Mouse (Mus musculus) neural tube, embryonic 10.5 days (tissue): Measurements from ENCODE around the gene Cdc5l.
A peak's percentile ranks its signal among the peaks of the same experiment; 100 is the strongest.
"Not testable (repeated sequence)": the region's sequence is repeated elsewhere in the genome, so short reads cannot be mapped to it uniquely, and the experiment has no call there.

Source experiments
- DNase-seq: peaks from one replicate; pipeline ENCODE4 v3.0.0-alpha.2; 2017; ENCODE audit warnings: low spot score; ENCODE audit errors: extremely low spot score

Cdc5l gene

DNA sequence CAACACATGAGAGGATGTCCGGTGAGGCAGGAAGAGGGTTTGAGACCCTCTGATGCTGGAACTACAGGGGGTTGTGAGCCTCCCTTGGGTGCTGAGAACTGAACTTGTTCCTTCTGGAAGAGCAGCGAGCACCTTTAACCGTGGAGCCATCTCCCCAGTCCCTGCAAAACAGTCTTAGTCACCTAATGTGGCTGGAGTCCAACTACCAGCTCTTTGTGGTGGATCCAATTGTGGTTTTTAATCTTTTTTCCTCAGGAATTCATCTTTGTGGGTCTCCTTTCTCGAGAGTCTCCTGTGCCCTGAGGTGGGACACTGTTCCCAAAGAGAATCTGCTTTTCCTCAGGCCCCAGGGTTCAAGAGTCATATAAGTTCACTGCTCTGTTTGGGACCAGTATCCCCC lies 12.4 kb upstream of the Cdc5l start:
- DNase-seq = no peak

GRCm38 (mm10) chr17:45434262-45434590 lies 689 bp upstream of the Cdc5l start:
- DNase-seq = no peak

DNA sequence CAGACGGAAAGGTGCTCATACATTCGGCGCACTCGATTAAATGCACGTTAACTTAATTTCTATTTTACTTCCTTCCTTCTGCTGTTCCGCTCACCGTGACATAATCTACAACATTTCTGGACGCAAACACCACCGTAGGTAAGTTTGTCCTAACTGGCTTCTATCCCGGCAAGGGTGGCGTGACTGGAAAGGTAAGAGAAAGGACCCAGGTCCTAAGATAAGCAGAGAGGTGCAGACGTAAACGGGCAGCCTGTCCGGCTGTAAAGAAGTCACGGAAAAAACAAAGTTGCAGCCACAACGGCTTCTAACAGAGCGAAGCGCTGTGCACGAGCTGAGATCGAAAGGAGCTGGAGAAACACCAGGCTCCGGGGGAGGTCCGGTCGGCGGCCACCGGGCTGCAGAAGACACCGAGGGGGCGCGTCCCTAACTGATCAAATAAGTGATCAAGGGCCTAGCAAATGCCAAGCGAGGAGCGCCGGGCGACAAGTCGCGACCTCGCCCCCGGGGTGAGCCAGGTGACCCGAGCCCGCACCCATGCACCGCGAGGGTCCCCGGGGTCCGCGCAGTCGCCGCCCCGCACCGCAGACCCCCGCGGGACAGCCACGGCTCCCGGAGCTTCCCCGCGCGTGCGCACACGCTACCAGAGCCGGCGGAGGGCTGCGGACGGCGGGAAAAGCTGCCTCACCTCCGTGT lies 685 bp downstream of the Cdc5l start:
- DNase-seq = no peak

DNA sequence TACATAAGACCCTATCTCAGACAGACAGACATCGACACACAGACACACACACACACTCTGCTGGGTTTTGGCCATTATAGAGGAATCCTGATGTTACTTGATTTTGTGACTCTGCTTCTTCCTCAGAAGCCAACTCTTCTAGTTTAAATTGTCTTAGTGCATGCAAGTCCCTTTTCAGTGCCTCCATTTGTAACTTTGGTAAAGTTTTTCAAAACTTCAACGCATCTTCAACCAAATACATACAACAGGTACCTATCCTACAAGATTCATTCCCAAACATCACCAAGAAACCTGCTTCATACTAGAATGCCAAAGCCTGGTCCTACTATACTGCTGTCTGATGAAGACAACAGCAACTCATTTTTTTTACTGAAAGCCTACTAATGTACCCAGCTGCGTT lies 1.5 kb downstream of the Cdc5l start:
- DNase-seq = no peak

- no peak for DNase-seq
Measured at GRCm38 (mm10) chr17:45417387-45417786, 16.1 kb downstream of the Cdc5l start.

DNA sequence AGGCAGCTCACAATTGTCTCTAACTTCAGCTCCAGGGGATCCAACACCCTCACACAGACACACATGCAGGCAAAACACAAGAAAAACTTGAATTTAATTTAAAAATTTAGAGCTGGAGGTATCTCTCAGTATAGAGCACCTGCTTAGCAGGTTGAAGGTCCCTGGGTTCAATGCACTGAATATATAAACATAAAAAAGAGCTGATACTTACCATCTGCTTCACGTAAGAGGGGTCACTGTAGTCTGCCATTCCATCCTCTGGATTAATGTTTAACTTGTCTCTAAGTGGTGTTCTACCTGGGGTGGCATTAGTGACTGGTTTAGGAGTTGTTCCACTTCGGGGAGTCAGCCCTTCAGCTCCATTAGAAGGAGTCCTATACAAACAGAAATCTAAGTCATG lies 21.9 kb downstream of the Cdc5l start:
- DNase-seq = not testable (repeated sequence)

GRCm38 (mm10) chr17:45408719-45409118 lies 24.8 kb downstream of the Cdc5l start:
- DNase-seq = no peak

DNA sequence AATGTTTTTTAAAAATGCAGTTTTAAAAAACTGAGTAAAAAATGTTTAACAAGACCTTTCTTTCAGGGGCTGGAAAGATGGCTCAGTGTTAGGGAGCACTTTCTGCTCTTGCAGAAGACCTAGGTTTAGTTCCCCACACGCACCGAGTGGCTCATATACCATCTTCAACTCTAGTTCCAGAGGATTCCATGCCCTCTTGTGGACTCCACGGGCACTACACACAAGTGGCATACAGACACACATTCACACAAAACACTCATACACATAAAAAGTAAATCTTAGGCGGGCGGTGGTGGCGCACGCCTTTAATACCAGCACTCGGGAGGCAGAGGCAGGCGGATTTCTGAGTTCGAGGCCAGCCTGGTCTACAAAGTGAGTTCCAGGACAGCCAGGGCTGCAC lies 27.3 kb downstream of the Cdc5l start:
- no peak for DNase-seq

DNA sequence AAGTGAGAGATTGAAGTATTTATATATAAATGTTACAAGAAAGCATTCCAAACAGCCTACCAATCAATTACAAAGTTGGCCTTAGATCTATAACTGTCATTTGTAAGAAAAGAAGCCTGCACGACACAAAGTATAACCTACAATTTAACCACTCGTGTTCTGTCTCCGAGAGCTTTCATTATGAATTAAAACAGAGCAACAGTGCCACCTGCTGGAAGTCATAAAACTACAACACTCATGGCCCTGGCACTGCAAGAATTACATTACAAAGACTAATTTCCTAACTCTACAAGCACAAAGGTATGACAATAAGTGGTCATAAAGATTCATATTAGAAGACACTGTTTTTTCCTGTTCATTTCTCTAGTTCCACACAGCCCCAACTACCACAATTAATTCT lies 30.3 kb downstream of the Cdc5l start:
- DNase-seq = no peak

DNA sequence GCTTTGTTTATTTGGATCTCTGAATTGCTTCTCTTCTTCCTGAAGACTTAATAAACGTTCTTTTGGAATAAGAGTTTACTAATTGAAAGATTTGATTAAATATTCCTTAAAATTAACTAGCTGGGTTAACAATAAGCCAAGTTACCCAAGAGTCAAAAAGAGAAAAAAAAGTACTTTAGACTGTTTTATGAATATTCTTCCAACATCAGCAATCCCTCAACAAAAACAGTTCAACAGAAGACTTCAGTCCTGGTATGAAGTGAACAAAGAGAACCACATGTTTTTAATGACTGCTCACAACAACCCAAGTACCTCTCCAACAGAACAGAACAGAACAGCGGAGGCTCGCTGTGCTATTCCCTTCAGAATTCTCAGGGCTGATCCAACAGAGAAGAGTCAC lies 30.9 kb downstream of the Cdc5l start:
- no peak for DNase-seq

DNA sequence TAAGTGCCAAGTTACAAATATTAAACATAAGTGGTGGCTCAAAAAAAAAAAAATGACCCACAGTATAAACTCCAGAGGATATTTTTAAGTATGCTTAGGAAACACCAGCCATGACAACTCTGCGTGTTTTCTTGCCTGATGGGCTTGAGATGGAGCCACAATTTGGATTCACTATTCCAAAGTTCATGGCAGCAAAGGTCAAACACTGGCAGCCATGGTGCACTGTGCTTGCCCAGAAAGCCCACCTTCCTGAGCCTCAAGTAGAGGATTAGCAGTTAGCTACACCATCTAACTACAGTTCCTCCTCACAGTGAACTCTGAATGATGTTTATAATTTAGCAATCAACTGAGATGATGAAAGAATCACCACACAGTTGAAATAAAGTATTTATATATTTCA lies 31.4 kb downstream of the Cdc5l start:
- no peak for DNase-seq

DNA sequence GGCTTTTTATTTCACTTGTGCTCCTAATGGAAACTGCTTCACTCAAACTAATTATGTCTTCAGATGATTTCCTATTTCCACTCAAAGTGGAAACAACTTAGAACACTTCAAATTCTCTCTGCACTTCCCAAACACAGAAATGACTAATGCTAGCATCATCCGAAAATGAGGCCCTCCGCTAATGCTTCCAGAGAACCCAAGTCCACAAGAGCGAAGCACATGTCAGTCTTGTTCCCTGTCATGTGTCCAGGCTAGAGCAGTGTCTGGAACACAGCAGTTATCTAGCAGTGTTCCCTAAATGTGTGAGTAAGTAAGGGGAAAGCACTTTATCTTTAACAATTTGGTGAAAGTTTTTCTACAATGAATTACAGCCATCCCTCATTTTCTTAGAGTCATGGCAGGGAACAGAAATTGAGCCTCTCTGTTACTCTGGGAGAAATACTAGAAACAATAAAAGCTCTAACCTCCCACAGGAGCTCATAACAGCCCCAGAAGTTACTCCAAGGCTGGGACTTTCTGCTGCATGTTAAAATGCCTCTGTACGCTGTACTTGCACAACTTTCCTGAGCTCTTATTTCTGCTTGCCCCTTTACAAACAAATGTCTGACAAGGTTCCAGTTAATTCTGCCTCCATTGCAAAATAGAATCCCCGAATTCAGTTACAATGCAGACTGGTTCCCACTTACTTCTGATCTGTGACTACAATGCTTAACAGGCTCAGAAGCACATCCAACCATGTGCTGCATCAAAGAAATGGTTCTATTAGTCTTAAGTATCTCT lies 32.2 kb downstream of the Cdc5l start:
- DNase-seq = no peak

GRCm38 (mm10) chr17:45398021-45398420 lies 35.5 kb downstream of the Cdc5l start:
- DNase-seq = no peak

DNA sequence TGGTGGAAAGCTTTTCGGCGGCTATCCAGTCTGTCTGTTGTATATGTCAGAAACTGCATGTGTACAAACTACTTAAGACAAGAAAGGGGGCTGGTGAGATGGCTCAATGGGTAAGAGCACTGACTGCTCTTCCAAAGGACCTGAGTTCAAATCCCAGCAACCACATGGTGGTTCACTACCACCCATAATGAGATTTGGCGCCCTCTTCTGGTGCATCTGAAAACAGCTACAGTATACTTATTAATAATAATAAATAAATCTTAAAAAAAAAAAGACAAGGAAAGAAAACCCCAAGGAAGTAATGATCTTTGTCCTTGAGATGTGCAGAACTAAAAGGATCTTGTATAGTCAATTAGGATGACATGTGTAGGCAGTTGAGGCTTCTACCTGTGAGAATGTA lies 36.0 kb downstream of the Cdc5l start:
- no peak for DNase-seq

DNA sequence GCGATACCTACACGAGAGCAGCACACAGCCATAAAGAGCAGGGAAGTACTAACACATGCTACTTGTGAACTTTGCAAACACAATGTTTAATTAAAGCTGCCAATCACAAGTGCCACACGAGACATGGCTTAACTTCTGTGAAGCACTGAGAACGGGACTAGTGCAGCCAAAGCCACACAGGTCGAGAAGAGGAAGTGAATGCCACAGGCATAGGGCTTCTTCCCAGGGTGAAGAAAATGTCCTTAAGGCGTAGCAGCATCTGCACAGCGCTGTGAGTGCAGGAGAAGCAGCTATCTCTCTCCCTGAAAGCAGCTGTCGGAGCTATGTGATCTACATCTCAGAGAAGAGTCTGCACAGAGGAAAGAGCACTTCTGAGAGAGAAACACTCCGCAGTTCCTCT lies 38.9 kb downstream of the Cdc5l start:
- DNase-seq = no peak

GRCm38 (mm10) chr17:45393765-45394164 lies 39.8 kb downstream of the Cdc5l start:
- no peak for DNase-seq

DNA sequence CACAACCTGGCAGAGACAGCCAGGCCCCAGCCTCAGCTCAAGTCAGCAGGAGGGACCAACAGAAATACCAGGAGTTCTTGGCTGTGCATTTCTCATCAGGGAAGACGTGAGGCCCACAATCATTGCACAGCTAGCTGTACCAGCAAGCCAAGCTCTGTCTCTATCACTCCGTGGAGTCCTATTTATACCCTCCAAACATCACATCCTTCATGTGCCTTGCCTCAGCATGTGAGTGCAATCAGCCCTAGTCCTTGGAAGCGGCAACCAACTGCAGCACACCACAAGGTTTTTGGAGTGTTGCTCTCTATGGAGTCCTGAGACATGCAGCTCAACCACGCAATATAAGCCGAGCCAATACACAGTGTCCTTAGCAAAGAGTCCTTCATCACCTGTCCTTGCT lies 43.6 kb downstream of the Cdc5l start:
- DNase-seq = no peak

- no peak for DNase-seq
Measured at GRCm38 (mm10) chr17:45386986-45387385, 46.6 kb downstream of the Cdc5l start.

- no peak for DNase-seq
Measured at GRCm38 (mm10) chr17:45383305-45383704, 50.2 kb downstream of the Cdc5l start.

DNA sequence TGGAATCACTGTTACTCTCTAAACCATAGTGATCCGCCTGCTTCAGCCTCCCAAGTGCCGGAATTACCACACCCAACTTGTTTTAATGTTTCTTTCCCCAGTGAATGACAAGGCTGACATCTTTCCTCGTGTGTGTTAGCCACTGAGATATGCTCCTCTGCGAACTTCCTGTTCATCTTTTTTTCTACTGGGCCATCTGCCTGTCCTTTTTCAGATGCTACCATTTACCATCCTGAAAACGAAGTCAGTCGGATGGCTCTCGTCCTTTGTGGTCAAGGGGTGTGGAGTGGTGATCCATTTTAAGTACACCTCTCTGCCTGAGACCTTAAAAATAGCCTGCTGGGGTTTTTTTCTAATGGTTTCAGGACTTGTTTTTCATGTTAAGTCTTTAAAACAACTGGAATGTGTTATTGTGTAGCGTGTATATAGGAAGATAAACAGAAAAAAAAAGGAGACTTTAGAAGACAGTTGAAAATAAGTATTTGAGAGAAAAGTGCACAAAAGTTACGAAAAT lies 54.2 kb downstream of the Cdc5l start:
- no peak for DNase-seq

DNA sequence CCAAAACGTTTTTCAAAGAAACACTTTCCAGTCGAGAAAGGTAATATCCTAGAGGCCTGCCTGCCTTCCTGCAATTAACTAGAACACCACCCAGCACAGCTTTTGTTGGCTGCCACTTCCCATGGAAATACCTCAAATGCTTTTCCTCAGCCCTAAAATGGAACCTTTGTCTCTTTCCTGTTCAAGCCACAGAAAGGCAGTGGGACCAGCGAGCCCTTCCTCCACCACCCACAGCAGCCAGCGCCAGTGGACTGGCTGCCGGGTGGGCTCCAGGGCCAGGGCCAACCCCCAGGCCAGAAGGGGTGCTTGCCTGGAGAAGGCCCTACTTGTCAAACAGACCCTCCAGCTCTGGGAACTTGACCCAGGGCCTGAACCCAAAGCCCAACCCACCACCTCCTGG lies 56.2 kb downstream of the Cdc5l start:
- DNase-seq = no peak

GRCm38 (mm10) chr17:45373987-45374608 lies 59.4 kb downstream of the Cdc5l start:
- peak; percentile 92 for DNase-seq

GRCm38 (mm10) chr17:45371042-45371441 lies 62.5 kb downstream of the Cdc5l start:
- no peak for DNase-seq
